Mouse (Mus musculus): ENCODE measurements around the gene Cchcr1. TPM values are rescaled to one million over a fixed set of nuclear protein-coding genes. Genes with fewer than 3 reads are reported as not detected.
"Not testable (repeated sequence)": the region's sequence is repeated elsewhere in the genome, so short reads cannot be mapped to it uniquely, and the experiment has no call there.

Cchcr1 gene
- polyA plus RNA-seq (2015; fragmentation: Nextera tagmentation; extraction: Ambion mirVana), result 5.1 and 5.9 TPM in 2 replicates

DNA sequence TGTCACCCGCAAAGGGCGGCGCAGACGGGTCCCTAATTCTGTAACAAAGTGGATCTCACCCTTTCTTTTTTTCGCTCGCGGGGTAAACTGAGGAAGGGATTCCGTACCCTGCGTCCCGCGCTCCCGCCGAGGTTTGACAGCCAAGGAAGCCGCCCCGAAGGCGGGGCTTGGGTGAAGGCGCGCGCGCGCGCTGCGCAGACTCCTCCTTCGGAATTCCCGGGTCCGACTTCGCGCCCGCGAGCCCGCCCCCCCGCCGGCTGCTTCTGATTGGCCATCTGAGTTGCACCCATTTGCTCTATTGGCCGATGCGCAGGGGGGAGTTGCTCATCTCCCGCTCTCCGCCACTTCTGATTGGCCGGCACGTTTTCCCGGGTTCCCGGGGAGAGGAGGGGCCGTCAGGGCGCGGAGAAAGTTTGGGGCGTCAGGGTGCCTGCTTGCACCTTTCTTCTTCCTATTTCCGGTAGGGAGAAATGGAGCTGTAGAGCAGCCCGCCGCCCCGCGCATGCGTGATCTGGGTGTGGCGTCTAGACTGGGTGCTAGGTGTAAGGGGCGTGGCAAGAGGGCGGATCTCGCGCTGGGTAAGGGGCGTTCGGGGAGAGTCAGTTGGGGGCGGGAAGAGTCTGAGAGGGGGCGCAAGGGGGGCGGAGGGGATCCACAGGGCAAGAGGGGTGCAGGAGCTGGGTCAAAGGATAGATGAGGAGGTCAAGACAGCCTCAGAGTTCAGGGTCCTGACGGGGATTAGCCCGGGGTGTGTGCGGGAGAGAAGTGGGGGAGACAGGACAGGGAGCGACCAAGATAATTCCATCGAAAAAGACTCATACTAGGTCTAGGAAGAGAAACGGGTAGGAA is at the start of gene Cchcr1, which contains the start of gene Tcf19:
TSS of gene Cchcr1 (plus strand) at position 449 of the 849 bp plus-strand sequence.
TSS of gene Tcf19 (minus strand) at position 173 of the 849 bp plus-strand sequence.
- Histone ChIP-seq H3K9ac (replicated peaks; ENCODE audit: low read depth) (peak within 1 kb of the TSS; percentile 44), H3K4me2 (replicated peaks; ENCODE audit: low read depth, low read length) (peak within 1 kb of the TSS; percentile 90), H3K27me3 (replicated peaks; ENCODE audit: insufficient read depth, low read length) (no peaks in the 10 kb centered on the region), H3K4me3 (ENCODE audit: low read depth, low read length) (peak within 1 kb of the TSS; percentile 52), H3K27ac (ENCODE audit: low read length) (peak within 1 kb of the TSS; percentile 17), H3K36me3 (ENCODE audit: insufficient read depth, low read length) (0 out of 2 replicates have a peak, but pooled peaks cover 4% of the 10 kb centered on the region), H3K9me3 (ENCODE audit: low read length) (no peaks in the 10 kb centered on the region), H3K4me1 (ENCODE audit: insufficient read depth, low read depth, low read length) (peaks cover 9% of the 10 kb centered on the region; the same call in 1 of the 2 replicates)
- TF ChIP-seq EP300 (IDR thresholded peaks at IDR 0.05) (peak; percentile 68; the same call in 1 of the 2 replicates), CTCF (IDR thresholded peaks at IDR 0.05) (no peak)
- WGBS, result 1% methylated on average over 65 of the region's 67 CpGs
- ATAC-seq, result peak; percentile 98
- peak; percentile 99 for DNase-seq (ENCODE audit: low spot score)

DNA sequence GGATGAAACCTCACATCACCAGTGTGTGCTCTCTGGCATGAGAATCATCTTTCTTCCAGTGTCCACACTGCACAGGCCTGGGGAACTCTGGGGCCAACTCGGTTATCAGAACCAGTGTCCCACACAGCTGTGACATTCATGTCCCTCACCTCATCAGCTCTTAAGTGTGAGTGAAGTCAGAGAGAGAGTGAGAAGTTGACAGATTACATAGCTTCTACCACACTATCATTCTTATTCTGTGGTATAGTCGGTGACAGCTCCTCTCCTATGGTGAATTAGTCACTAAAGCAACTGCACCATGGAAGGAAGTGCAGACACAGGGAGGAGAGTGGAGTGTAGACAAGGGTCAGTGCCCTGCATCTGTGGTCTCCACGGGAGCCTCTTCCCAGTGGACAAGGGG is 48.0 kb upstream of the Cchcr1 start:
- DNase-seq (ENCODE audit: low spot score); H3K36me3 ChIP-seq (ENCODE audit: insufficient read depth, low read length); H3K4me1 ChIP-seq (ENCODE audit: insufficient read depth, low read depth, low read length); H3K9me3 ChIP-seq (ENCODE audit: low read length); H3K9ac ChIP-seq (replicated peaks; ENCODE audit: low read depth); H3K4me2 ChIP-seq (replicated peaks; ENCODE audit: low read depth, low read length); ATAC-seq; H3K4me3 ChIP-seq (ENCODE audit: low read depth, low read length); H3K27ac ChIP-seq (ENCODE audit: low read length): not testable (repeated sequence)
- 34% methylated on average over 3 of the region's 3 CpGs for WGBS
- peaks cover 12% of the 10 kb centered on the region for H3K27me3 ChIP-seq (replicated peaks; ENCODE audit: insufficient read depth, low read length)

DNA sequence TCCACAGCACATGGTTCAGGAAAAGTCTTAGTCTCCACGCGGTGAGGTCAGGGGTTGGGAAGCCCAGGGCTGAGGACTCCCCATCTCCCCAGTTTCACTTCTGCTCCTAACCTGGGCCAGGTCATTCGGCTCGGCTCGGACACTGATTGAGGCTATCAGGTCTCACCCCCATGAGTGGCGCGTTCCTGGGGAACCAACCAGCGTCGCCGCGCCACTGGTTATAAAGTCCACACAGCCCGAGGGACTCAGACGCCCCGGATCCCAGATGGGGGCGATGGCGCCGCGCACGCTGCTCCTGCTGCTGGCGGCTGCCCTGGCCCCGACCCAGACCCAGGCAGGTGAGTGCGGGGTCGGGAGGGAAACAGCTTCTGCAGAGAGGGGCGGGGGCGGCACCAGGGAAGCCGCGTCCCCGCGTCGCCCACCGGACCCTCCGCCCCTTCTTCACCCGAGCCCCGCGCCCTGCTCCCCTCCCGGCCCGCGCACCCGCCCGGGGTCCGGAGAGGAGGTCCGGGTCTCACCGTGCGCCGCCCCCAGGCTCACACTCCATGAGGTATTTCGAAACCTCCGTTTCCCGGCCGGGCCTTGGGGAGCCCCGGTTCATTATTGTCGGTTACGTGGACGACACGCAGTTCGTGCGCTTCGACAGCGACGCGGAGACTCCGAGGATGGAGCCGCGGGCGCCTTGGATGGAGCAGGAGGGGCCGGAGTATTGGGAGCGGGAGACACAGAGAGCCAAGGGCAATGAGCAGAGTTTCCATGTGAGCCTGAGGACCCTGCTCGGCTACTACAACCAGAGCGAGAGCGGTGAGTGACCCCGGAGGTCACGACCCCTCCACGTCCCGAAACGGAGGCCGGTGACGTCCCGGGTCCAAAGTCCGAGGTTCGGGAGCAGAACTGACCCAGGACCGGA is 46.8 kb upstream of the Cchcr1 start, which contains the start of gene H2-Q10:
TSS of gene H2-Q10 (plus strand) at position 248 of the 910 bp plus-strand sequence.
- H3K4me1 ChIP-seq (ENCODE audit: insufficient read depth, low read depth, low read length), result no peaks in the 10 kb centered on the region
- no peaks in the 10 kb centered on the region for H3K9me3 ChIP-seq (ENCODE audit: low read length)
- H3K4me2 ChIP-seq (replicated peaks; ENCODE audit: low read depth, low read length), result peak within 1 kb of the TSS; percentile 74
- DNase-seq (ENCODE audit: low spot score) (no peak), ATAC-seq (no peak)
- H3K36me3 ChIP-seq (ENCODE audit: insufficient read depth, low read length), result no peaks in the 10 kb centered on the region
- no peak within 1 kb of the TSS for H3K27ac ChIP-seq (ENCODE audit: low read length)
- peaks cover 12% of the 10 kb centered on the region for H3K27me3 ChIP-seq (replicated peaks; ENCODE audit: insufficient read depth, low read length)
- TF ChIP-seq CTCF (IDR thresholded peaks at IDR 0.05) (no peak), EP300 (IDR thresholded peaks at IDR 0.05) (no peak)
- peak within 1 kb of the TSS; percentile 42 for H3K4me3 ChIP-seq (ENCODE audit: low read depth, low read length)
- WGBS, result 1% methylated on average over 67 of the region's 80 CpGs
- no peak within 1 kb of the TSS for H3K9ac ChIP-seq (replicated peaks; ENCODE audit: low read depth)

DNA sequence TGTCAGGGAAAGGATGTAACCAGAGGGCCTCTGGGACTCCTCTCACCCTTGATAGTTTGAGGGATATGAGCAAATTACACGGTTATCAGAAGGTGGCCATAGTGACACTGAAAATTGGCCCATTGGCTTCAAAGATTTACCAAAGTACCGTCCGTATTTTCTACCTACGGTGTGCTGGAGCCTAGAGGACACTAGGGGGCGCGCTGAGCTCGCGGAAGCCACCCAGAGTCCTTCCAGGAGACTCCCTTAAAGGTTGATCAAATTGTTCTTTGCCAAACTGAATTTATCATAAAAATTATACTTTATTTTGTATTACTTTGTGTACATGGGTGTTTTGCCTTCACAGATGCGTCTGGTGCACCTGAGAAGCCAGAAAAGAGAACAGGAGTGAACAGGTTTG is 32.8 kb upstream of the Cchcr1 start:
- H3K27ac ChIP-seq (ENCODE audit: low read length), result no peak overlapping the region
- no peaks in the 10 kb centered on the region for H3K27me3 ChIP-seq (replicated peaks; ENCODE audit: insufficient read depth, low read length)
- under 1% methylated on average over 9 of the region's 9 CpGs for WGBS
- DNase-seq (ENCODE audit: low spot score) (peak; percentile 68), ATAC-seq (peak; percentile 54)
- no peak overlapping the region for H3K9ac ChIP-seq (replicated peaks; ENCODE audit: low read depth)
- no peaks in the 10 kb centered on the region for H3K36me3 ChIP-seq (ENCODE audit: insufficient read depth, low read length)
- TF ChIP-seq EP300 (IDR thresholded peaks at IDR 0.05) (no peak), CTCF (IDR thresholded peaks at IDR 0.05) (peak; percentile 91)
- H3K4me3 ChIP-seq (ENCODE audit: low read depth, low read length), result no peak overlapping the region
- no peaks in the 10 kb centered on the region for H3K9me3 ChIP-seq (ENCODE audit: low read length)
- H3K4me2 ChIP-seq (replicated peaks; ENCODE audit: low read depth, low read length), result no peak overlapping the region
- no peaks in the 10 kb centered on the region for H3K4me1 ChIP-seq (ENCODE audit: insufficient read depth, low read depth, low read length)

DNA sequence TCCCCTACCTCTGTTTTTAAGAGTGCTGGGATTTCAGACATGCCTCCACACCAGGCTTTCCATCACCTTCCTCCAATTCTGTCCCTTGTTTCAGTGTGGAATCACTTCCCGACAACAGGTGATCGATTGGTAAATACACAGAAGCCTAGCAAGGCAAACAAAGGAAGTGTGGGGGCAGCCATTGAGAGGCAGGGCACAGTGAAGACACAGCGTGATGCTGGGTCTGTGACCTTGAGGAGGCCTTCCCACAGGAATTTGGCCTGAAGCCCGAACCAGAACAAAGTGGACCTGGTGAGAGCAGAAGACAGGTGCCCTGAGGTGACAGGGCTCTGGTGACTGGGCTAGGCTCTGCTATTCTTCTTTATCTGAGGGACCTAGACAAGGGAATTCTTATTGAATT is 31.2 kb upstream of the Cchcr1 start:
- no peaks in the 10 kb centered on the region for H3K9me3 ChIP-seq (ENCODE audit: low read length)
- no peak for DNase-seq (ENCODE audit: low spot score)
- no peaks in the 10 kb centered on the region for H3K27me3 ChIP-seq (replicated peaks; ENCODE audit: insufficient read depth, low read length)
- TF ChIP-seq EP300 (IDR thresholded peaks at IDR 0.05) (no peak), CTCF (IDR thresholded peaks at IDR 0.05) (no peak)
- no peak overlapping the region for H3K4me2 ChIP-seq (replicated peaks; ENCODE audit: low read depth, low read length)
- H3K9ac ChIP-seq (replicated peaks; ENCODE audit: low read depth), result no peak overlapping the region
- no peak overlapping the region for H3K27ac ChIP-seq (ENCODE audit: low read length)
- H3K4me3 ChIP-seq (ENCODE audit: low read depth, low read length), result no peak overlapping the region
- H3K4me1 ChIP-seq (ENCODE audit: insufficient read depth, low read depth, low read length), result no peaks in the 10 kb centered on the region
- WGBS, result 9% methylated on average over 4 of the region's 4 CpGs
- ATAC-seq, result no peak
- no peaks in the 10 kb centered on the region for H3K36me3 ChIP-seq (ENCODE audit: insufficient read depth, low read length)

DNA sequence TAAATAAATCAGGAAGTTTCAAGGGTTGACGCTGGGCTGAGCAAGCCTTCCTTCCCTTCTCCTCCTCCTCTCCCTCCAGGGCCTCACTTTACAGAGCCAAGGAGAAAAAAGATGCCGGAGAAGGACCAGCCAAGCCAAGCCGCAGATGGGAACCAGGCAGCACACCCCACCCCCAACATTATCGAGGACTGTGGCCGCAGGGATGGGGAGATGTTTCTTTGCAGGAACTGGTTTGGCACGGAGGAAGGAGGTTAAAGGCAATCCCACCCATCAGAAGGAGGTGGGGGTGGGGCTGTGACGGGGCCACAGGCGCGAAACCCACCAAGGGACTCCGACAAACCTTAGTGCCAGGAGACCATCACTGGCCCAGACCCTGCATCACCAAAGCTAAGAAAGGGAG is 30.2 kb upstream of the Cchcr1 start:
- WGBS, result 46% methylated on average over 10 of the region's 10 CpGs
- H3K27me3 ChIP-seq (replicated peaks; ENCODE audit: insufficient read depth, low read length), result no peaks in the 10 kb centered on the region
- H3K9me3 ChIP-seq (ENCODE audit: low read length), result no peaks in the 10 kb centered on the region
- H3K36me3 ChIP-seq (ENCODE audit: insufficient read depth, low read length), result no peaks in the 10 kb centered on the region
- DNase-seq (ENCODE audit: low spot score), result no peak
- H3K4me1 ChIP-seq (ENCODE audit: insufficient read depth, low read depth, low read length), result no peaks in the 10 kb centered on the region
- H3K27ac ChIP-seq (ENCODE audit: low read length), result no peak overlapping the region
- no peak overlapping the region for H3K4me3 ChIP-seq (ENCODE audit: low read depth, low read length)
- ATAC-seq, result no peak
- no peak overlapping the region for H3K9ac ChIP-seq (replicated peaks; ENCODE audit: low read depth)
- H3K4me2 ChIP-seq (replicated peaks; ENCODE audit: low read depth, low read length), result no peak overlapping the region
- TF ChIP-seq CTCF (IDR thresholded peaks at IDR 0.05) (no peak), EP300 (IDR thresholded peaks at IDR 0.05) (no peak)

All from lung, postnatal 0 days (tissue).